Mouse (Mus musculus): ENCODE measurements around the gene Hist1h1b. TPM values are rescaled to one million over a fixed set of nuclear protein-coding genes. Genes with fewer than 3 reads are reported as not detected.
"Not testable (repeated sequence)": the region's sequence is repeated elsewhere in the genome, so short reads cannot be mapped to it uniquely, and the experiment has no call there.

Gene Hist1h1b
- polyA plus RNA-seq, 1 experiment, result 1.6 TPM

GRCm38 (mm10) chr13:21781639-21782038 lies 1.2 kb upstream of the Hist1h1b start:
- no peaks in the 10 kb centered on the region for H3K79me3 ChIP-seq (ENCODE audit: low read depth)
- no peak for TF ChIP-seq USF1 (IDR thresholded peaks at IDR 0.05; ENCODE audit: low read depth)
- TF ChIP-seq CEBPB (IDR thresholded peaks at IDR 0.05; ENCODE audit: low read depth), result no peak
- no peak for TF ChIP-seq CTCF (IDR thresholded peaks at IDR 0.05; ENCODE audit: control insufficient read depth, insufficient read depth, insufficient read length)
- TF ChIP-seq MYOD1 (IDR thresholded peaks at IDR 0.05; ENCODE audit: control insufficient read depth, insufficient read length, low read depth), result no peak
- TF ChIP-seq MYOG (IDR thresholded peaks at IDR 0.05; ENCODE audit: control insufficient read depth, extremely low read depth, insufficient read length), result no peak
- TF ChIP-seq FOSL1 (IDR thresholded peaks at IDR 0.05; ENCODE audit: insufficient read depth, low read length, poor library complexity, severe bottlenecking), result no peak
- no peak for TF ChIP-seq MAX (IDR thresholded peaks at IDR 0.05)
- no peak overlapping the region for H3ac ChIP-seq (ENCODE audit: control insufficient read depth, insufficient read length, low read depth)
- no peaks in the 10 kb centered on the region for H3K36me3 ChIP-seq (ENCODE audit: control insufficient read depth, insufficient read depth)
- no peaks in the 10 kb centered on the region for H3K27me3 ChIP-seq (ENCODE audit: control insufficient read depth, insufficient read depth, insufficient read length)
- H3K4me3 ChIP-seq (ENCODE audit: insufficient read depth, poor library complexity, severe bottlenecking), result no peak overlapping the region
- H3K79me2 ChIP-seq (ENCODE audit: control insufficient read depth, insufficient read depth), result no peaks in the 10 kb centered on the region

GRCm38 (mm10) chr13:21781021-21781555 lies 663 bp upstream of the Hist1h1b start:
- no peak for TF ChIP-seq MYOG (IDR thresholded peaks at IDR 0.05; ENCODE audit: control insufficient read depth, extremely low read depth, insufficient read length)
- no peak for TF ChIP-seq FOSL1 (IDR thresholded peaks at IDR 0.05; ENCODE audit: insufficient read depth, low read length, poor library complexity, severe bottlenecking)
- TF ChIP-seq USF1 (IDR thresholded peaks at IDR 0.05; ENCODE audit: low read depth), result no peak
- TF ChIP-seq CTCF (IDR thresholded peaks at IDR 0.05; ENCODE audit: control insufficient read depth, insufficient read depth, insufficient read length), result no peak
- TF ChIP-seq MYOD1 (IDR thresholded peaks at IDR 0.05; ENCODE audit: control insufficient read depth, insufficient read length, low read depth), result no peak
- no peak for TF ChIP-seq CEBPB (IDR thresholded peaks at IDR 0.05; ENCODE audit: low read depth)
- no peak for TF ChIP-seq MAX (IDR thresholded peaks at IDR 0.05)
- Histone ChIP-seq H3ac (ENCODE audit: control insufficient read depth, insufficient read length, low read depth) (no peak overlapping the region), H3K79me3 (ENCODE audit: low read depth) (no peaks in the 10 kb centered on the region), H3K27me3 (ENCODE audit: control insufficient read depth, insufficient read depth, insufficient read length) (no peaks in the 10 kb centered on the region), H3K79me2 (ENCODE audit: control insufficient read depth, insufficient read depth) (no peaks in the 10 kb centered on the region), H3K36me3 (ENCODE audit: control insufficient read depth, insufficient read depth) (no peaks in the 10 kb centered on the region), H3K4me3 (ENCODE audit: insufficient read depth, poor library complexity, severe bottlenecking) (no peak overlapping the region)

GRCm38 (mm10) chr13:21778814-21779766 lies 1.3 kb downstream of the Hist1h1b start:
- H3K79me3 ChIP-seq (ENCODE audit: low read depth), result no peaks in the 10 kb centered on the region
- H3K36me3 ChIP-seq (ENCODE audit: control insufficient read depth, insufficient read depth), result no peaks in the 10 kb centered on the region
- no peaks in the 10 kb centered on the region for H3K27me3 ChIP-seq (ENCODE audit: control insufficient read depth, insufficient read depth, insufficient read length)
- peak overlapping the region; percentile 43 for H3K4me3 ChIP-seq (ENCODE audit: insufficient read depth, poor library complexity, severe bottlenecking)
- no peaks in the 10 kb centered on the region for H3K79me2 ChIP-seq (ENCODE audit: control insufficient read depth, insufficient read depth)
- TF ChIP-seq MYOD1 (IDR thresholded peaks at IDR 0.05; ENCODE audit: control insufficient read depth, insufficient read length, low read depth) (no peak), MYOG (IDR thresholded peaks at IDR 0.05; ENCODE audit: control insufficient read depth, extremely low read depth, insufficient read length) (no peak), MAX (IDR thresholded peaks at IDR 0.05) (no peak), CTCF (IDR thresholded peaks at IDR 0.05; ENCODE audit: control insufficient read depth, insufficient read depth, insufficient read length) (no peak), USF1 (IDR thresholded peaks at IDR 0.05; ENCODE audit: low read depth) (peak; percentile 20), CEBPB (IDR thresholded peaks at IDR 0.05; ENCODE audit: low read depth) (no peak), FOSL1 (IDR thresholded peaks at IDR 0.05; ENCODE audit: insufficient read depth, low read length, poor library complexity, severe bottlenecking) (no peak)
- peak overlapping the region; percentile 94 for H3ac ChIP-seq (ENCODE audit: control insufficient read depth, insufficient read length, low read depth)

GRCm38 (mm10) chr13:21755707-21756106 lies 24.7 kb downstream of the Hist1h1b start:
- H3K4me3 ChIP-seq (ENCODE audit: insufficient read depth, poor library complexity, severe bottlenecking), result no peak overlapping the region
- H3K27me3 ChIP-seq (ENCODE audit: control insufficient read depth, insufficient read depth, insufficient read length), result no peaks in the 10 kb centered on the region
- H3ac ChIP-seq (ENCODE audit: control insufficient read depth, insufficient read length, low read depth), result no peak overlapping the region

GRCm38 (mm10) chr13:21754294-21755001 lies 26.0 kb downstream of the Hist1h1b start:
- not testable (repeated sequence) for H3K27me3 ChIP-seq (ENCODE audit: control insufficient read depth, insufficient read depth, insufficient read length); H3K79me2 ChIP-seq (ENCODE audit: control insufficient read depth, insufficient read depth); H3ac ChIP-seq (ENCODE audit: control insufficient read depth, insufficient read length, low read depth); H3K36me3 ChIP-seq (ENCODE audit: control insufficient read depth, insufficient read depth); H3K79me3 ChIP-seq (ENCODE audit: low read depth)
- peak overlapping the region; percentile 25 for H3K4me3 ChIP-seq (ENCODE audit: insufficient read depth, poor library complexity, severe bottlenecking)

More at GRCm38 (mm10) chr13:21755707-21756106, 24.7 kb downstream of the Hist1h1b start:
- Histone ChIP-seq H3K79me3 (ENCODE audit: low read depth) (no peaks in the 10 kb centered on the region), H3K36me3 (ENCODE audit: control insufficient read depth, insufficient read depth) (no peaks in the 10 kb centered on the region), H3K79me2 (ENCODE audit: control insufficient read depth, insufficient read depth) (no peaks in the 10 kb centered on the region)
- TF ChIP-seq CTCF (IDR thresholded peaks at IDR 0.05; ENCODE audit: control insufficient read depth, insufficient read depth, insufficient read length) (no peak), FOSL1 (IDR thresholded peaks at IDR 0.05; ENCODE audit: insufficient read depth, low read length, poor library complexity, severe bottlenecking) (no peak), USF1 (IDR thresholded peaks at IDR 0.05; ENCODE audit: low read depth) (no peak), MAX (IDR thresholded peaks at IDR 0.05) (no peak), MYOG (IDR thresholded peaks at IDR 0.05; ENCODE audit: control insufficient read depth, extremely low read depth, insufficient read length) (no peak), MYOD1 (IDR thresholded peaks at IDR 0.05; ENCODE audit: control insufficient read depth, insufficient read length, low read depth) (no peak), CEBPB (IDR thresholded peaks at IDR 0.05; ENCODE audit: low read depth) (no peak)

Measured in C2C12 (cell line).